Mouse (Mus musculus): ENCODE data around the gene Cdk7. TPM values are rescaled to one million over a fixed set of nuclear protein-coding genes. Genes with fewer than 3 reads are reported as not detected.

Gene Cdk7
- polyA plus RNA-seq, 1 experiment from 2014 or later: 64.4 TPM

DNA sequence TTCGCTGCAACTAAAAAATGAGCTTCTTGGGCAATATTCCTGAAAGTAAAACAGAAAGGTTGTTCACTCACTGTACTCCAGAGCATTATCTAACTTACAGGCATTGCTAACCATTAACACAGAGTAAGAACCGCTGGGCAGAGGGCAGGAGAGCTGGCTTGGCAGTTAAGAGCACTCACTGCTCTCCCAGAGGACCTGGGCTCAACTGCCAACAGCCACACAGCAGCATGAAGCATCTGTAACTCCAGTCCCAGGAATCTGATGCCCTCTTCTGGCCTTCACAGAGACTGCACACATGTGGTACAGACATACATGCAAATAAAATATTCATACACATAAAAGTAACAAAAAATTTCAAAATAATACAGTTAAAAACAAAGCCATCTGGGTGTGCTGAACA, 27.3 kb downstream of the Cdk7 start:
- Histone ChIP-seq H3K27me3 (ENCODE audit: control insufficient read depth, insufficient read depth, low read length) (no peaks in the 10 kb centered on the region), H3K9ac (ENCODE audit: low read length) (no peak overlapping the region), H3K27ac (ENCODE audit: low read length) (no peak overlapping the region), H3K4me1 (ENCODE audit: control insufficient read depth, insufficient read depth, low read length) (no peaks in the 10 kb centered on the region), H3K4me3 (ENCODE audit: low read length) (no peak overlapping the region), H3K36me3 (ENCODE audit: control insufficient read depth, insufficient read depth) (peaks cover 64% of the 10 kb centered on the region), H3K4me2 (ENCODE audit: low read depth, low read length) (no peak overlapping the region), H3K9me3 (replicated peaks; ENCODE audit: control insufficient read depth, low read length) (no peaks in the 10 kb centered on the region)
- WGBS: 93% methylated on average over 2 of the region's 2 CpGs
- no peak for ATAC-seq (replicated peaks; ENCODE audit: extremely low read depth, insufficient read depth, low FRiP score)

- Histone ChIP-seq H3K4me2 (ENCODE audit: low read depth, low read length) (no peak overlapping the region), H3K4me1 (ENCODE audit: control insufficient read depth, insufficient read depth, low read length) (no peaks in the 10 kb centered on the region), H3K9me3 (replicated peaks; ENCODE audit: control insufficient read depth, low read length) (no peaks in the 10 kb centered on the region), H3K27ac (ENCODE audit: low read length) (no peak overlapping the region), H3K27me3 (ENCODE audit: control insufficient read depth, insufficient read depth, low read length) (no peaks in the 10 kb centered on the region), H3K36me3 (ENCODE audit: control insufficient read depth, insufficient read depth) (peaks cover 42% of the 10 kb centered on the region), H3K9ac (ENCODE audit: low read length) (no peak overlapping the region), H3K4me3 (ENCODE audit: low read length) (no peak overlapping the region)
- ATAC-seq (replicated peaks; ENCODE audit: extremely low read depth, insufficient read depth, low FRiP score): no peak
- 92% methylated on average over 10 of the region's 10 CpGs for WGBS
Observed at GRCm38 (mm10) chr13:100698866-100699265, 31.9 kb downstream of the Cdk7 start.

DNA sequence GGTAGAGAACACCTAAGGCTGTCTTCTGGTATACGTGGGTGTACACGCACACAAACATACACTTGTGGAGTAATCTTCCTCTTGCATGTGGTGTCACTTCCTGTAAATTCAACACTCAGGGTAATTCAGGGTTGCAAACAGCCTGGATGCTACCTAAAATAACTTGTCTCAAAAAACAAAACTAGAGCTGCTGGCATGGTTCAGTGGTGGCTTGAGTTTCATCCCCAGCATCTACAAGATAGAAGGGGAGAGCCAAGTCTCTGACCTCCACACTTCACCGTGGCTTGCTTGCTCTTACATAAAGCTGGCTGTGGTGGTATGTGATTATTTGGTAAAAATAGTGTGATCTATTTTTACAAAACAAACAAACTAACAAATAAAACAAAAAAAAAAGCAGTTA, 33.2 kb downstream of the Cdk7 start:
- H3K36me3 ChIP-seq (ENCODE audit: control insufficient read depth, insufficient read depth): peaks cover 31% of the 10 kb centered on the region
- 89% methylated on average over 3 of the region's 3 CpGs for WGBS

GRCm38 (mm10) chr13:100687513-100687912, 43.2 kb downstream of the Cdk7 start:
- H3K36me3 ChIP-seq (ENCODE audit: control insufficient read depth, insufficient read depth): no peaks in the 10 kb centered on the region
- ATAC-seq (replicated peaks; ENCODE audit: extremely low read depth, insufficient read depth, low FRiP score): no peak
- no peaks in the 10 kb centered on the region for H3K9me3 ChIP-seq (replicated peaks; ENCODE audit: control insufficient read depth, low read length)
- H3K4me1 ChIP-seq (ENCODE audit: control insufficient read depth, insufficient read depth, low read length): no peaks in the 10 kb centered on the region
- WGBS: 55% methylated on average over 7 of the region's 7 CpGs
- H3K27ac ChIP-seq (ENCODE audit: low read length): no peak overlapping the region
- H3K4me3 ChIP-seq (ENCODE audit: low read length): no peak overlapping the region
- H3K9ac ChIP-seq (ENCODE audit: low read length): no peak overlapping the region
- H3K27me3 ChIP-seq (ENCODE audit: control insufficient read depth, insufficient read depth, low read length): no peaks in the 10 kb centered on the region
- H3K4me2 ChIP-seq (ENCODE audit: low read depth, low read length): no peak overlapping the region

More for the DNA sequence above, 33.2 kb downstream of the Cdk7 start:
- Histone ChIP-seq H3K27ac (ENCODE audit: low read length) (no peak overlapping the region), H3K4me1 (ENCODE audit: control insufficient read depth, insufficient read depth, low read length) (no peaks in the 10 kb centered on the region), H3K4me3 (ENCODE audit: low read length) (no peak overlapping the region), H3K9ac (ENCODE audit: low read length) (no peak overlapping the region), H3K9me3 (replicated peaks; ENCODE audit: control insufficient read depth, low read length) (no peaks in the 10 kb centered on the region), H3K27me3 (ENCODE audit: control insufficient read depth, insufficient read depth, low read length) (no peaks in the 10 kb centered on the region), H3K4me2 (ENCODE audit: low read depth, low read length) (no peak overlapping the region)
- no peak for ATAC-seq (replicated peaks; ENCODE audit: extremely low read depth, insufficient read depth, low FRiP score)

DNA sequence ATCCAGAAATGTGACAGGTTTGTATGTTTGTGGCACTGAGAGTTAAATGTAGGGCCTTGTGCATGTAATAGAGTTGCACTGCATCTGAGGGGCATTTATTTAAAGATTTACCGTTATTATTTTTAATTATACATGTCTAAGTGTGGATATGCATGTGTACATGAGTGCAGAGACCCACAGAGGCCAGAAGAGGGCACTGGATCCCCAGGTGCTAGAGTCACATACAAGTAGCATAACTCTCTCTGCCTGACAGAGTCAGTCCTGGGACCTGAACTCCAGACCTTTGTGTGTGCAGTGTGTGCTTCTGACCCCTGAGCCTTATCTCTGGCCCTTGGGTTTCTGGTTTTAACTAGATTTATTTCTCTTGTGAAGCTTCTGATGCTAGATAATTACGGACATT, 46.4 kb downstream of the Cdk7 start:
- WGBS: 71% methylated on average over 2 of the region's 2 CpGs
- Histone ChIP-seq H3K4me2 (ENCODE audit: low read depth, low read length) (no peak overlapping the region), H3K4me1 (ENCODE audit: control insufficient read depth, insufficient read depth, low read length) (no peaks in the 10 kb centered on the region), H3K4me3 (ENCODE audit: low read length) (no peak overlapping the region), H3K27me3 (ENCODE audit: control insufficient read depth, insufficient read depth, low read length) (no peaks in the 10 kb centered on the region), H3K27ac (ENCODE audit: low read length) (no peak overlapping the region), H3K36me3 (ENCODE audit: control insufficient read depth, insufficient read depth) (peaks cover 2% of the 10 kb centered on the region; the same call in 1 of the 2 replicates), H3K9ac (ENCODE audit: low read length) (no peak overlapping the region), H3K9me3 (replicated peaks; ENCODE audit: control insufficient read depth, low read length) (no peaks in the 10 kb centered on the region)
- no peak for ATAC-seq (replicated peaks; ENCODE audit: extremely low read depth, insufficient read depth, low FRiP score)

GRCm38 (mm10) chr13:100682837-100683236, 47.9 kb downstream of the Cdk7 start:
- Histone ChIP-seq H3K4me3 (ENCODE audit: low read length) (no peak overlapping the region), H3K27ac (ENCODE audit: low read length) (no peak overlapping the region), H3K27me3 (ENCODE audit: control insufficient read depth, insufficient read depth, low read length) (no peaks in the 10 kb centered on the region), H3K9ac (ENCODE audit: low read length) (no peak overlapping the region), H3K36me3 (ENCODE audit: control insufficient read depth, insufficient read depth) (peaks cover 2% of the 10 kb centered on the region; the same call in 1 of the 2 replicates), H3K9me3 (replicated peaks; ENCODE audit: control insufficient read depth, low read length) (no peaks in the 10 kb centered on the region), H3K4me2 (ENCODE audit: low read depth, low read length) (no peak overlapping the region), H3K4me1 (ENCODE audit: control insufficient read depth, insufficient read depth, low read length) (no peaks in the 10 kb centered on the region)
- WGBS: 78% methylated on average over 2 of the region's 2 CpGs
- no peak for ATAC-seq (replicated peaks; ENCODE audit: extremely low read depth, insufficient read depth, low FRiP score)

GRCm38 (mm10) chr13:100681615-100682014, 49.1 kb downstream of the Cdk7 start:
- whole genome bisulfite sequencing: 82% methylated on average over 8 of the region's 8 CpGs
- Histone ChIP-seq H3K27ac (ENCODE audit: low read length) (no peak overlapping the region), H3K9ac (ENCODE audit: low read length) (no peak overlapping the region), H3K4me1 (ENCODE audit: control insufficient read depth, insufficient read depth, low read length) (no peaks in the 10 kb centered on the region), H3K4me3 (ENCODE audit: low read length) (no peak overlapping the region), H3K27me3 (ENCODE audit: control insufficient read depth, insufficient read depth, low read length) (no peaks in the 10 kb centered on the region), H3K4me2 (ENCODE audit: low read depth, low read length) (no peak overlapping the region), H3K36me3 (ENCODE audit: control insufficient read depth, insufficient read depth) (peaks cover 2% of the 10 kb centered on the region; the same call in 1 of the 2 replicates), H3K9me3 (replicated peaks; ENCODE audit: control insufficient read depth, low read length) (no peaks in the 10 kb centered on the region)
- ATAC-seq (replicated peaks; ENCODE audit: extremely low read depth, insufficient read depth, low FRiP score): no peak

DNA sequence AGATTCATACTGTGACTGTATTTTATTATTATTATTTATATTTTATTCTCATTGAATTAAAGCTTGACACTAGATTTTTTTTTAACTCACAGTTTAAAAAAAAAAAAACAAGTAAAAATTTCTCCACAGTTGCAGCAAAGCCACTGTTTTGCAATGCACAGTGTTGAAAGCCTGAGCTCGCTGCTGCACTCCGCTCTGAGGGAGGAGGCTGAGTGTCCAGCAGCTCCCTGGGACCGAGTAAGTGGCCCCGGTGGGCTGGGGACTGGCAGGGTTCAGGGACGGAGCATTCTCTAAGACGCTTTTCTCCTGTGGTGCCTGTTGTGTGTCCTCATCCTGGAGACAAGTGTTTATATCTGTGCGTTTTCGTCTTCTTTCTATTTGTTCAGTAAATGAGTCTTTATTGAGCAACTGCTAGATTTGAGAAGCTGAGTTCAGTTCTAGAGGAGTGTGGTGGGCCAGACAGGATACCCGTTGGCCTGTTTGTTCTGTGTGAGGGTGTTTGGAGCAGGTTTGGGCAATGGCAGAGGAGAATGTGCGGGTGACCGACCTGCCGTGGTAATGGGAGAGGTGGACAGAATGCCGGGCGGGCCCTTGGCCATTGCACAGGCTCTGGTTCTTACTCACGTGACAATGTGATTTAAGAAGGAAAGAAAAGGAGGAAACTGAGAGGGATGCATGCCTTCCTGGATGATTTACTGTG, 54.7 kb downstream of the Cdk7 start:
- Histone ChIP-seq H3K4me1 (ENCODE audit: control insufficient read depth, insufficient read depth, low read length) (no peaks in the 10 kb centered on the region), H3K27me3 (ENCODE audit: control insufficient read depth, insufficient read depth, low read length) (no peaks in the 10 kb centered on the region), H3K36me3 (ENCODE audit: control insufficient read depth, insufficient read depth) (no peaks in the 10 kb centered on the region), H3K9ac (ENCODE audit: low read length) (no peak overlapping the region), H3K4me3 (ENCODE audit: low read length) (no peak overlapping the region), H3K4me2 (ENCODE audit: low read depth, low read length) (no peak overlapping the region), H3K27ac (ENCODE audit: low read length) (no peak overlapping the region), H3K9me3 (replicated peaks; ENCODE audit: control insufficient read depth, low read length) (peaks cover 3% of the 10 kb centered on the region; the same call in 1 of the 2 replicates)
- 79% methylated on average over 15 of the region's 15 CpGs for WGBS
- no peak for ATAC-seq (replicated peaks; ENCODE audit: extremely low read depth, insufficient read depth, low FRiP score)

DNA sequence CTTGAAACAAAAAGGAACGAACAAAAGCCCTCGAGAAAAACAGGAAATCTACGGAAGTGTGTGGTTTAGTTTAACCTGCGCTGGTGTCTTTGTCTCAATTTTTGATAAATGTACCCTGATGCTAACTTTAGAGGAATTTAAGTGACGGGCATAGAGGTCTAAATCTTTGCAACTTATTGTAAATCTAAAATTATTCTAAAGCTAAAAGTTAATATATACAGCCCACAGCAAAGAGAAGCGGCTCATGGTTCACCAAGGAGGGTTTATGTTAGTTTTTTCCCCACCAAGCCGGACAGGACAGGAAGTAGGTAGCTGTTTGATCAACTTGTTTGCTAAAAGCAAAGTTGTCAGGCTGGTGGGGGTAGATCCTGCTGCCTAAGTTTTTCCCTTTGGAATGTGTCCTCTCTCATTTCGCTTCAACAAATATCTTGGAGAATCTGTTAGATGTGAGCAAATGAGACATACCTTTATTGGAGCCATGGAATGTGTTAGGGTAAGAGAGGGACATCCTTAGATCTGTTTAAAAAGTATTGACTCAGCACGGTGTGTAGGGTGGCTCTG, 60.5 kb downstream of the Cdk7 start:
- H3K36me3 ChIP-seq (ENCODE audit: control insufficient read depth, insufficient read depth): peaks cover 8% of the 10 kb centered on the region; the same call in 1 of the 2 replicates
- peaks cover 3% of the 10 kb centered on the region; the same call in 1 of the 2 replicates for H3K9me3 ChIP-seq (replicated peaks; ENCODE audit: control insufficient read depth, low read length)
- 48% methylated on average over 9 of the region's 9 CpGs for WGBS
- peak overlapping the region; percentile 57 for H3K4me3 ChIP-seq (ENCODE audit: low read length)
- H3K27me3 ChIP-seq (ENCODE audit: control insufficient read depth, insufficient read depth, low read length): no peaks in the 10 kb centered on the region
- H3K9ac ChIP-seq (ENCODE audit: low read length): peak overlapping the region; percentile 65
- H3K4me1 ChIP-seq (ENCODE audit: control insufficient read depth, insufficient read depth, low read length): peaks cover 3% of the 10 kb centered on the region; the same call in 1 of the 2 replicates
- H3K27ac ChIP-seq (ENCODE audit: low read length): no peak overlapping the region
- H3K4me2 ChIP-seq (ENCODE audit: low read depth, low read length): peak overlapping the region; percentile 62
- no peak for ATAC-seq (replicated peaks; ENCODE audit: extremely low read depth, insufficient read depth, low FRiP score)

Measured in heart, embryonic 16.5 days (tissue).